Mouse (Mus musculus): Measurements from ENCODE around the gene Morc2a. TPM values are rescaled to one million over a fixed set of nuclear protein-coding genes. Genes with fewer than 3 reads are reported as not detected.

Gene Morc2a
- polyA plus RNA-seq, 1 experiment, result 22.6 TPM

- TF ChIP-seq POLR2A (IDR thresholded peaks at IDR 0.05; ENCODE audit: control insufficient read depth, extremely low read depth, insufficient read depth, low read length, poor library complexity), result no peak
- TF ChIP-seq CTCF (IDR thresholded peaks at IDR 0.05; ENCODE audit: borderline replicate concordance, control insufficient read depth, extremely low read depth, insufficient read depth, low read length, poor library complexity), result no peak
- 74% methylated on average over 5 of the region's 5 CpGs for WGBS
- no peak for DNase-seq
- Histone ChIP-seq H3K4me1 (replicated peaks; ENCODE audit: control insufficient read depth, insufficient read depth, low read length) (no peaks in the 10 kb centered on the region), H3K36me3 (ENCODE audit: control insufficient read depth, insufficient read depth, low read length) (no peaks in the 10 kb centered on the region), H3K27ac (ENCODE audit: control insufficient read depth, insufficient read depth, low read length) (no peak overlapping the region), H3K27me3 (ENCODE audit: control insufficient read depth, insufficient read depth, low read length) (no peaks in the 10 kb centered on the region), H3K4me3 (ENCODE audit: control insufficient read depth, insufficient read depth, low read length) (no peak overlapping the region)
Observed at GRCm38 (mm10) chr11:3724726-3725125, 75.7 kb downstream of the Morc2a start.

- DNase-seq, result no peak
- 74% methylated on average over 10 of the region's 10 CpGs for WGBS
- Histone ChIP-seq H3K27me3 (ENCODE audit: control insufficient read depth, insufficient read depth, low read length) (no peaks in the 10 kb centered on the region), H3K4me3 (ENCODE audit: control insufficient read depth, insufficient read depth, low read length) (no peak overlapping the region), H3K36me3 (ENCODE audit: control insufficient read depth, insufficient read depth, low read length) (no peaks in the 10 kb centered on the region), H3K4me1 (replicated peaks; ENCODE audit: control insufficient read depth, insufficient read depth, low read length) (no peaks in the 10 kb centered on the region), H3K27ac (ENCODE audit: control insufficient read depth, insufficient read depth, low read length) (no peak overlapping the region)
- TF ChIP-seq CTCF (IDR thresholded peaks at IDR 0.05; ENCODE audit: borderline replicate concordance, control insufficient read depth, extremely low read depth, insufficient read depth, low read length, poor library complexity) (no peak), POLR2A (IDR thresholded peaks at IDR 0.05; ENCODE audit: control insufficient read depth, extremely low read depth, insufficient read depth, low read length, poor library complexity) (no peak)
Observed at GRCm38 (mm10) chr11:3725331-3726054, 76.5 kb downstream of the Morc2a start.

- Histone ChIP-seq H3K4me1 (replicated peaks; ENCODE audit: control insufficient read depth, insufficient read depth, low read length) (no peaks in the 10 kb centered on the region), H3K27me3 (ENCODE audit: control insufficient read depth, insufficient read depth, low read length) (no peaks in the 10 kb centered on the region), H3K36me3 (ENCODE audit: control insufficient read depth, insufficient read depth, low read length) (no peaks in the 10 kb centered on the region), H3K4me3 (ENCODE audit: control insufficient read depth, insufficient read depth, low read length) (no peak overlapping the region), H3K27ac (ENCODE audit: control insufficient read depth, insufficient read depth, low read length) (no peak overlapping the region)
- TF ChIP-seq POLR2A (IDR thresholded peaks at IDR 0.05; ENCODE audit: control insufficient read depth, extremely low read depth, insufficient read depth, low read length, poor library complexity) (no peak), CTCF (IDR thresholded peaks at IDR 0.05; ENCODE audit: borderline replicate concordance, control insufficient read depth, extremely low read depth, insufficient read depth, low read length, poor library complexity) (no peak)
- 82% methylated on average over 9 of the region's 9 CpGs for WGBS
- DNase-seq, result no peak
Observed at GRCm38 (mm10) chr11:3727438-3728105, 78.6 kb downstream of the Morc2a start.

GRCm38 (mm10) chr11:3731469-3731868 is 82.5 kb downstream of the Morc2a start:
- H3K4me1 ChIP-seq (replicated peaks; ENCODE audit: control insufficient read depth, insufficient read depth, low read length), result no peaks in the 10 kb centered on the region
- TF ChIP-seq CTCF (IDR thresholded peaks at IDR 0.05; ENCODE audit: borderline replicate concordance, control insufficient read depth, extremely low read depth, insufficient read depth, low read length, poor library complexity) (no peak), POLR2A (IDR thresholded peaks at IDR 0.05; ENCODE audit: control insufficient read depth, extremely low read depth, insufficient read depth, low read length, poor library complexity) (no peak)
- no peak overlapping the region for H3K27ac ChIP-seq (ENCODE audit: control insufficient read depth, insufficient read depth, low read length)
- WGBS, result 87% methylated on average over 4 of the region's 4 CpGs
- no peak for DNase-seq
- H3K27me3 ChIP-seq (ENCODE audit: control insufficient read depth, insufficient read depth, low read length), result no peaks in the 10 kb centered on the region
- H3K36me3 ChIP-seq (ENCODE audit: control insufficient read depth, insufficient read depth, low read length), result no peaks in the 10 kb centered on the region
- H3K4me3 ChIP-seq (ENCODE audit: control insufficient read depth, insufficient read depth, low read length), result no peak overlapping the region

- no peak overlapping the region for H3K27ac ChIP-seq (ENCODE audit: control insufficient read depth, insufficient read depth, low read length)
- DNase-seq, result no peak
Observed at GRCm38 (mm10) chr11:3733933-3734636, 85.1 kb downstream of the Morc2a start.

GRCm38 (mm10) chr11:3735715-3736114 is 86.7 kb downstream of the Morc2a start:
- no peak overlapping the region for H3K27ac ChIP-seq (ENCODE audit: control insufficient read depth, insufficient read depth, low read length)
- H3K27me3 ChIP-seq (ENCODE audit: control insufficient read depth, insufficient read depth, low read length), result no peaks in the 10 kb centered on the region
- H3K4me1 ChIP-seq (replicated peaks; ENCODE audit: control insufficient read depth, insufficient read depth, low read length), result no peaks in the 10 kb centered on the region
- H3K4me3 ChIP-seq (ENCODE audit: control insufficient read depth, insufficient read depth, low read length), result no peak overlapping the region
- no peak for DNase-seq
- WGBS, result 78% methylated on average over 11 of the region's 11 CpGs
- H3K36me3 ChIP-seq (ENCODE audit: control insufficient read depth, insufficient read depth, low read length), result no peaks in the 10 kb centered on the region
- no peak for TF ChIP-seq CTCF (IDR thresholded peaks at IDR 0.05; ENCODE audit: borderline replicate concordance, control insufficient read depth, extremely low read depth, insufficient read depth, low read length, poor library complexity)
- no peak for TF ChIP-seq POLR2A (IDR thresholded peaks at IDR 0.05; ENCODE audit: control insufficient read depth, extremely low read depth, insufficient read depth, low read length, poor library complexity)

More at GRCm38 (mm10) chr11:3733933-3734636, 85.1 kb downstream of the Morc2a start:
- no peaks in the 10 kb centered on the region for H3K4me1 ChIP-seq (replicated peaks; ENCODE audit: control insufficient read depth, insufficient read depth, low read length)
- no peak for TF ChIP-seq CTCF (IDR thresholded peaks at IDR 0.05; ENCODE audit: borderline replicate concordance, control insufficient read depth, extremely low read depth, insufficient read depth, low read length, poor library complexity)
- TF ChIP-seq POLR2A (IDR thresholded peaks at IDR 0.05; ENCODE audit: control insufficient read depth, extremely low read depth, insufficient read depth, low read length, poor library complexity), result no peak
- H3K27me3 ChIP-seq (ENCODE audit: control insufficient read depth, insufficient read depth, low read length), result no peaks in the 10 kb centered on the region
- H3K4me3 ChIP-seq (ENCODE audit: control insufficient read depth, insufficient read depth, low read length), result no peak overlapping the region
- no peaks in the 10 kb centered on the region for H3K36me3 ChIP-seq (ENCODE audit: control insufficient read depth, insufficient read depth, low read length)
- WGBS, result 86% methylated on average over 14 of the region's 14 CpGs
